Mouse (Mus musculus) embryonic facial prominence, embryonic 14.5 days (tissue): ENCODE measurements around the gene Fbxw2. TPM values are rescaled to one million over a fixed set of nuclear protein-coding genes. Genes with fewer than 3 reads are reported as not detected.
A peak's percentile ranks its signal among the peaks of the same experiment; 100 is the strongest.
"Not testable (repeated sequence)": the region's sequence is repeated elsewhere in the genome, so short reads cannot be mapped to it uniquely, and the experiment has no call there.

Experiments used
- ATAC-seq: fragments of 200-750 bp; cut with Nextera tagmentation; 2 replicates; pipeline ENCODE4 v1.8.0; 2017; ENCODE audit warnings: low read depth, moderate number of reproducible peaks, moderate TSS enrichment
- DNase-seq: peaks from one replicate; pipeline ENCODE4 v3.0.0-alpha.2; 2015; ENCODE audit warnings: low spot score
- H3K27ac ChIP-seq: fragments of 300-500 bp; sonication (generic); replicated peaks from 2 replicates; pipeline ENCODE4 v1.5.1; 2014; ENCODE audit warnings: low read depth, mild to moderate bottlenecking, low read length, moderate library complexity
- H3K27me3 ChIP-seq: fragments of 300-500 bp; sonication (generic); replicated peaks from 2 replicates; pipeline ENCODE4 v1.6.1; 2014; ENCODE audit warnings: low read length; ENCODE audit not compliant: control insufficient read depth, insufficient read depth
- H3K36me3 ChIP-seq: fragments of 300-500 bp; sonication (generic); 2 replicates; pipeline ENCODE4 v1.6.1; 2014; ENCODE audit warnings: low read length, mixed read lengths; ENCODE audit not compliant: control insufficient read depth, insufficient read depth
- H3K4me1 ChIP-seq: fragments of 300-500 bp; sonication (generic); 2 replicates; pipeline ENCODE4 v1.6.1; 2014; ENCODE audit warnings: antibody characterized with exemption, low read length; ENCODE audit not compliant: control insufficient read depth, insufficient read depth
- H3K4me2 ChIP-seq: fragments of 300-500 bp; sonication (generic); 2 replicates; pipeline ENCODE4 v1.6.1; 2014; ENCODE audit warnings: low read depth, mild to moderate bottlenecking, low read length, moderate library complexity, mixed read lengths
- H3K4me3 ChIP-seq: fragments of 300-500 bp; sonication (generic); 2 replicates; pipeline ENCODE4 v1.5.1; 2014; ENCODE audit warnings: low read depth, mild to moderate bottlenecking, low read length
- H3K9ac ChIP-seq: fragments of 300-500 bp; sonication (generic); 2 replicates; pipeline ENCODE4 v1.6.1; 2014; ENCODE audit warnings: low read depth, mild to moderate bottlenecking, low read length, moderate library complexity, mixed read lengths
- H3K9me3 ChIP-seq: fragments of 300-500 bp; sonication (generic); 2 replicates; pipeline ENCODE4 v1.6.1; 2016; ENCODE audit warnings: low read length; ENCODE audit not compliant: control insufficient read depth
- WGBS: fragments of 180-500 bp; shearing (Covaris S2); extraction: QIAGEN DNeasy Blood & Tissue Kit; methylation state at CpG from one replicate; pipeline ENCODE4 v1.1.7; 2014; 5-methylcytosine and 5-hydroxymethylcytosine counted together
- polyA plus RNA-seq: library from polyadenylated mRNA; unstranded; fragments of >200 nt; fragmentation: Nextera tagmentation; extraction: Ambion mirVana; gene quantifications from 2 replicates; pipeline ENCODE4 v1.2.1, GENCODE M21; 2014

Gene Fbxw2
- polyA plus RNA-seq, 1 experiment from 2014 or later = 64.1 TPM

DNA sequence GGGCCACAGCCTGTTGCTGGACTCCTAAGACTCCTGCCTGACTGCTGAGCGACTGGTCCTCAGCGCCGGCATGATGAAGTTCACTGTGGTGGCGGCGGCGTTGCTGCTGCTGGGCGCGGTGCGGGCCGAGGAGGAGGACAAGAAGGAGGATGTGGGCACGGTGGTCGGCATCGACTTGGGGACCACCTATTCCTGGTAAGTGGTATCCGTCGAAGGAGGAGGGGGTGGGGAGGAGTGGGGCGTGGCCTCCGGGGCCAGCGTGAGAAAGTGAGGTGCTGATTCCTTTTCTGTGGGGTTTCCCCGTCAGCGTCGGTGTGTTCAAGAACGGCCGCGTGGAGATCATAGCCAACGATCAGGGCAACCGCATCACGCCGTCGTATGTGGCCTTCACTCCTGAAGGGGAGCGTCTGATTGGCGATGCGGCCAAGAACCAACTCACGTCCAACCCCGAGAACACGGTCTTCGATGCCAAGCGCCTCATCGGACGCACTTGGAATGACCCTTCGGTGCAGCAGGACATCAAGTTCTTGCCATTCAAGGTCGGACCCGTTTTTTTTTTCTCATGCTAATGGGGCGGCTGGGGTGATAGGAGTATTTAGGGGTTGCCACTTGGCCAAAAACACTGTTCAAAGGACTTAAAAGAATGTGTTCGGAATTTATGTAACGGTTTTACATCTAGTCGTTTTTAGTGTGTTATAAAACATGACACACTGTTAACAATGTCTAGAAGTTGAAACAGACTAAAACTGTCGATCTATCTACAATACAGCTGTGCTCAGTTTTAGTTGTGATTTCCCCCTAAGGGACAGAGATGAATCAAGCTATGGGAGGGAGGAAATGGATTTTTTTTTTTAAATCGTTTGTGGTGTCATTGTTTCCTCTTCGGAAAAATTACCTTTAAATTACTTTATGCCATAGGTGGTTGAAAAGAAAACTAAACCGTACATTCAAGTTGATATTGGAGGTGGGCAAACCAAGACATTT is 53.6 kb downstream of the Fbxw2 start:
- DNase-seq (peak; percentile 51), ATAC-seq (0 out of 2 replicates have a peak, but pooled peaks have one; percentile 0)
- Histone ChIP-seq H3K4me2 (peak overlapping the region; percentile 67), H3K27ac (peak overlapping the region; percentile 92), H3K9ac (peak overlapping the region; percentile 92), H3K36me3 (peaks cover 51% of the 10 kb centered on the region), H3K9me3 (no peaks in the 10 kb centered on the region), H3K4me1 (peaks cover 40% of the 10 kb centered on the region), H3K27me3 (no peaks in the 10 kb centered on the region), H3K4me3 (peak overlapping the region; percentile 80)
- WGBS = 3% methylated on average over 41 of the region's 50 CpGs

DNA sequence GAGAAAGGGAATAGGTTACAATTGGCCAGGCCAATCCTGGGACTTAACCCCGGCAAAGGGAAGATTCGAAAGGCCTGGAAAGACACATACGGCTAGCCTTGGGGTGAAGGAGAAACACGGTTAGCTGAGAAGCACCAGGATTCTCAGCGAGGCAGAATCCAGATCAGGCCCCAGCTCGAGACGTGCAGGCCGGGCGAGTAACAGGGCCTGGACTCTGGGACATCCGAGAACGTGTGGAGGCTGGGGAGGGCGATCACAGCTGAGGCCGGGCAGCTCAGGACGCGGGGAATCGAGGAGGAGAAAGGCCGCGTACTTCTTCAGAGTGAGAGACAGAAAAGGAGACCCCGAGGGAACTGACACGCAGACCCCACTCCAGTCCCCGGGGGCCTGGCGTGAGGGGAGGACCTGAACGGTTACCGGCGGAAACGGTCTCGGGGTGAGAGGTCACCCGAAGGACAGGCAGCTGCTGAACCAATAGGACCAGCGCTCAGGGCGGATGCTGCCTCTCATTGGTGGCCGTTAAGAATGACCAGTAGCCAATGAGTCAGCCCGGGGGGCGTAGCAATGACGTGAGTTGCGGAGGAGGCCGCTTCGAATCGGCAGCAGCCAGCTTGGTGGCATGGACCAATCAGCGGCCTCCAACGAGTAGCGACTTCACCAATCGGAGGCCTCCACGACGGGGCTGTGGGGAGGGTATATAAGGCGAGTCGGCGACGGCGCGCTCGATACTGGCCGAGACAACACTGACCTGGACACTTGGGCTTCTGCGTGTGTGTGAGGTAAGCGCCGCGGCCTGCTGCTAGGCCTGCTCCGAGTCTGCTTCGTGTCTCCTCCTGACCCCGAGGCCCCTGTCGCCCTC is 54.5 kb downstream of the Fbxw2 start, which contains the start of gene Hspa5:
Hspa5 (plus strand) TSS at position 603 of the 859 bp plus-strand sequence.
- Histone ChIP-seq H3K9me3 (no peaks in the 10 kb centered on the region), H3K36me3 (peaks cover 42% of the 10 kb centered on the region), H3K4me3 (peak within 1 kb of the TSS; percentile 80), H3K9ac (peak within 1 kb of the TSS; percentile 92), H3K4me2 (peak within 1 kb of the TSS; percentile 72), H3K4me1 (peaks cover 37% of the 10 kb centered on the region), H3K27me3 (no peaks in the 10 kb centered on the region), H3K27ac (peak within 1 kb of the TSS; percentile 92)
- under 1% methylated on average over 38 of the region's 60 CpGs for WGBS
- ATAC-seq = peak; percentile 98
- peak; percentile 100 for DNase-seq

DNA sequence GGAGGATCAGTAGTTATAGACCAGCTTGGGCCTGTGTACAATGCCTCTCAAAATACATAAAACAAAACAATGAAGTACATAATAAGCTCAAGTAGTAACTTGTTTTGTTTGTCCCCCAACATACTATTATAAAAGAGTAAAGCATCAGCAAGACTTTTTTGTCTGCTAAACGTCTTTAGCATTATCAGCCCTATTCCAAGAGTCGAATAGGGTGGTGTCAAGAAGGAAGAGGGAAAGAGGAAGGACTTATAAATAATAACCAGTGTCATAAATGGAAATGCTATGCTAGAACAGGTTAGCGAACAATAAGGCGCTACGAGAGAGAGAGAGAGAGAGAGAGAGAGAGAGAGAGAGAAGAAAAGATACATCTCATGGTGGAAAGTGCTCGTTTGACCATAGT is 55.2 kb downstream of the Fbxw2 start:
- H3K4me3 ChIP-seq = peak overlapping the region; percentile 80

DNA sequence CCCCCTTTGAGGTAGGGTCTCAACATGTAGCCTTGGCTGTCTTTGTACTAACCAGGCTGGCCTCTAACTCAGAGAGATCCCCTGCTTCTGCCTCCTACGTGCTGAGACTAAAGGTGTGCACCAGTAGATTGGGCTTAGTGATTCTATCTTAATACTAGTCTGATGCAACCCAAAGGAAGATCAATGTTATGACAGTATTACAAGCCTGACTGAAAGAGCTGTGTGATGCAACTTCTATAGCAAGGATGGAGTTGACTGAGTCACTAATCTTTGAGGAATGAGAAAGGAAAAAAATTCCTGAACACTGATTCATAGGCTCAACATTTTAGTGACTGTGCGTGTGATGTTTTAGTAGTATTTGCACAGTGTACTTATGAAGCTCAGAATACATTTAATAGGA is 56.1 kb downstream of the Fbxw2 start:
- Histone ChIP-seq H3K4me3 (no peak overlapping the region), H3K4me2 (no peak overlapping the region; the same call in 1 of the 2 replicates), H3K9ac (no peak overlapping the region), H3K27me3 (no peaks in the 10 kb centered on the region), H3K36me3 (peaks cover 26% of the 10 kb centered on the region), H3K9me3 (no peaks in the 10 kb centered on the region), H3K4me1 (peaks cover 26% of the 10 kb centered on the region), H3K27ac (no peak overlapping the region)
- no peak for DNase-seq
- 91% methylated on average over 2 of the region's 2 CpGs for WGBS
- no peak for ATAC-seq

More for the DNA sequence above, 55.2 kb downstream of the Fbxw2 start:
- WGBS = 5% methylated on average over 6 of the region's 6 CpGs
- Histone ChIP-seq H3K27me3 (no peaks in the 10 kb centered on the region), H3K9ac (peak overlapping the region; percentile 88), H3K4me2 (peak overlapping the region; percentile 72), H3K36me3 (peaks cover 35% of the 10 kb centered on the region), H3K9me3 (no peaks in the 10 kb centered on the region), H3K4me1 (peaks cover 34% of the 10 kb centered on the region), H3K27ac (peak overlapping the region; percentile 88)
- ATAC-seq (no peak), DNase-seq (no peak)

DNA sequence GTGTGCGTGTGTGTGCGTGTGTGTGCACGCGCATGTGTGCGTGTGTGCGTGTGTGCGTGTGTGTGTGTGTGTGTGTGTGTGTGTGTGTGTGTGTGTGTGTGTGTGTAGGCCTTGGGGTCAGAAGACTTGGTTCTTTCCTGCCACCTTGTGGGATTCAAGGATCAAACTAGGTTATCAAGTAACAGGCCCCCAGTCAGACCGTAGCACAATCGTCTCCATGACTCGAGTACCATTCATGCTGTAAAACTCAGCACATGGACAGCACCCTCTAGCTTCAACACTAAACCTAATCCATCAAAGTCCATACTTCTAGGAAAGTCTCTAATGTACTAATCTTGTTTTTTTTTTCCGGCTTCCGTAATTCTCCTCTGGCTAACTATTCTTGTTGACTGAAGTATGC is 61.3 kb downstream of the Fbxw2 start:
- Histone ChIP-seq H3K27ac (no peak overlapping the region), H3K9me3 (no peaks in the 10 kb centered on the region), H3K36me3 (no peaks in the 10 kb centered on the region), H3K9ac (no peak overlapping the region), H3K4me1 (no peaks in the 10 kb centered on the region), H3K27me3 (no peaks in the 10 kb centered on the region), H3K4me3 (no peak overlapping the region), H3K4me2 (no peak overlapping the region)
- 66% methylated on average over 12 of the region's 12 CpGs for WGBS
- ATAC-seq = no peak
- DNase-seq = no peak

DNA sequence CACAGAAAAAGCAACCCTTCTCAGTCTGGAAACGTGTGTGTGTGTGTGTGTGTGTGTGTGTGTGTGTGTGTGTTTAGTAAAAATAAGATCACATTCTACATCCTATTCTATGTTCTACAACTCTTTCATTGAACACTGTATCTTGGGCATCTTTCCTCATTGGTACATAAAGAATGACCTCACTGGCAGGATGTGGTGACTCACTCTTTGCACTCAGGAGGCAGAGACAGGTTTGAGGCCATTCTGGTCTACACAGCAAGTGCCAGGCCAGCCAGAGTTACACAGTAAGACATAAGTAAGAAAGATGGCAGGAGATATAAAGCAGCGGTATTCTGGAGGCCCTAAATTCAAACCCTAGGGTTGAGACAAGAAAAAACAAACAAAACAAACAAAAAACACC is 63.2 kb downstream of the Fbxw2 start:
- ATAC-seq (no peak), DNase-seq (no peak)
- Histone ChIP-seq H3K4me1 (no peaks in the 10 kb centered on the region), H3K4me2 (no peak overlapping the region), H3K9ac (no peak overlapping the region), H3K27ac (no peak overlapping the region), H3K4me3 (no peak overlapping the region), H3K27me3 (no peaks in the 10 kb centered on the region), H3K9me3 (no peaks in the 10 kb centered on the region), H3K36me3 (no peaks in the 10 kb centered on the region)
- 60% methylated on average over 2 of the region's 2 CpGs for WGBS

DNA sequence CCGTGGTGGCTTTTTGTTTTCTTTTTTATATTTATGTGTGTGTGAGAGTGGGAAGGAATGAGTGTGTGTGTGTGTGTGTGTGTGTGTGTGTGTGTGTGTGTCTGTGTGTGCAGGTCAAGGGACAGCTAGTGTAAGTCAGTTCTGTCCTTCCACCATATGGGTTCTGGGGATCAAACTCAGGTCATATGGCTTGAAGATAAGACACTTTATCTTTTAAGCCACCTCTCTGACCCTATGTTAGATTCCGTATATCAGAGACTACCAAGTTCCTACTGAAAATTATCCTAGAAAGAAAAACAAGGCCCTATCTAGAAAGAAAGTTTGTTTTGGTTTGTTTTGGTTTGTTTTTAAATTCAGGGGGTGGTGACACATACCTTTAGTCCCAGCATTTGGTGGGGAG is 63.9 kb downstream of the Fbxw2 start:
- Histone ChIP-seq H3K4me2 (no peak overlapping the region), H3K9ac (no peak overlapping the region), H3K27me3 (no peaks in the 10 kb centered on the region), H3K36me3 (no peaks in the 10 kb centered on the region), H3K4me3 (no peak overlapping the region), H3K4me1 (no peaks in the 10 kb centered on the region), H3K9me3 (no peaks in the 10 kb centered on the region), H3K27ac (no peak overlapping the region)
- WGBS = 91% methylated on average over 2 of the region's 2 CpGs
- DNase-seq (no peak), ATAC-seq (no peak)

DNA sequence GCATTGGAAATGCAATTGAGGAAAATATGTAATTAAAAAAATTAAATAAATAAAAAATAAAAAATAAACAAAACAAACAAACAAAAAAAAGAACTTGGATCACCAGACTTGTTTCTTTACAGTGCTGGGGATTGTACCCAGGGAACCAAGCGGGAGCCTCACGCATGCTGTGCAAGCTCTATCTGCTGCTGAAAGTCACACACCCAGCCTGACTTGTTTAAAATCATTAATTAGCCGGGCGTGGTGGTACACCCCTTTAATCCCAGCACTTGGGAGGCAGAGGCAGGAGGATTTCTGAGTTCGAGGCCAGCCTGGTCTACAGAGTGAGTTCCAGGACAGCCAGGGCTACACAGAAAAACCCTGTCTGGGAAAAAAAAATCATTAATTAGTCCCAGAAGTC is 64.8 kb downstream of the Fbxw2 start:
- H3K9me3 ChIP-seq, H3K9ac ChIP-seq, H3K4me1 ChIP-seq, H3K27ac ChIP-seq, H3K27me3 ChIP-seq, H3K4me2 ChIP-seq, ATAC-seq, DNase-seq, H3K36me3 ChIP-seq, H3K4me3 ChIP-seq: not testable (repeated sequence)
- WGBS = 90% methylated on average over 5 of the region's 5 CpGs
